Mouse (Mus musculus): ENCODE measurements around the gene Mlkl. TPM values are rescaled to one million over a fixed set of nuclear protein-coding genes. Genes with fewer than 3 reads are reported as not detected.

Gene Mlkl
- 2.8 TPM in 2 replicates for polyA plus RNA-seq (2015; fragmentation: Nextera tagmentation; extraction: Ambion mirVana)

GRCm38 (mm10) chr8:111337890-111338347, at the start of gene Mlkl:
Gene Mlkl (minus strand): TSS chr8:111338177.
- peak within 1 kb of the TSS; percentile 77 for H3K9ac ChIP-seq
- no peak for ATAC-seq (ENCODE audit: extremely low read depth, insufficient number of reproducible peaks, low FRiP score, low TSS enrichment)
- H3K4me2 ChIP-seq = peak within 1 kb of the TSS; percentile 92
- peak within 1 kb of the TSS; percentile 62 for H3K4me3 ChIP-seq
- under 1% methylated on average over 29 of the region's 29 CpGs for WGBS
- no peaks in the 10 kb centered on the region for H3K9me3 ChIP-seq
- H3K27me3 ChIP-seq (replicated peaks) = peaks cover 24% of the 10 kb centered on the region
- 0 out of 2 replicates have a peak within 1 kb of the TSS, but pooled peaks have one; percentile 10 for H3K27ac ChIP-seq (replicated peaks)
- peaks cover 12% of the 10 kb centered on the region for H3K4me1 ChIP-seq
- H3K36me3 ChIP-seq = no peaks in the 10 kb centered on the region

GRCm38 (mm10) chr8:111385915-111386314, 47.9 kb upstream of the Mlkl start:
- Histone ChIP-seq H3K4me2 (no peak overlapping the region), H3K9ac (no peak overlapping the region), H3K36me3 (no peaks in the 10 kb centered on the region), H3K27ac (replicated peaks) (no peak overlapping the region), H3K27me3 (replicated peaks) (peaks cover 62% of the 10 kb centered on the region), H3K9me3 (no peaks in the 10 kb centered on the region), H3K4me1 (no peaks in the 10 kb centered on the region), H3K4me3 (no peak overlapping the region)
- 45% methylated on average over 9 of the region's 9 CpGs for WGBS
- no peak for ATAC-seq (ENCODE audit: extremely low read depth, insufficient number of reproducible peaks, low FRiP score, low TSS enrichment)

- H3K9ac ChIP-seq = no peak overlapping the region
- no peak overlapping the region for H3K27ac ChIP-seq (replicated peaks)
- no peaks in the 10 kb centered on the region for H3K4me1 ChIP-seq
- peaks cover 49% of the 10 kb centered on the region for H3K27me3 ChIP-seq (replicated peaks)
- no peak overlapping the region for H3K4me3 ChIP-seq
- H3K9me3 ChIP-seq = no peaks in the 10 kb centered on the region
- 40% methylated on average over 2 of the region's 2 CpGs for WGBS
- ATAC-seq (ENCODE audit: extremely low read depth, insufficient number of reproducible peaks, low FRiP score, low TSS enrichment) = no peak
- no peak overlapping the region for H3K4me2 ChIP-seq
- H3K36me3 ChIP-seq = no peaks in the 10 kb centered on the region
Measured at GRCm38 (mm10) chr8:111384628-111385027, 46.7 kb upstream of the Mlkl start.

GRCm38 (mm10) chr8:111375192-111375591, 37.2 kb upstream of the Mlkl start:
- ATAC-seq (ENCODE audit: extremely low read depth, insufficient number of reproducible peaks, low FRiP score, low TSS enrichment) = no peak
- no peaks in the 10 kb centered on the region for H3K9me3 ChIP-seq
- 59% methylated on average over 6 of the region's 6 CpGs for WGBS

GRCm38 (mm10) chr8:111369711-111370110, 31.7 kb upstream of the Mlkl start:
- no peak for ATAC-seq (ENCODE audit: extremely low read depth, insufficient number of reproducible peaks, low FRiP score, low TSS enrichment)
- H3K9me3 ChIP-seq = no peaks in the 10 kb centered on the region
- 66% methylated on average over 9 of the region's 9 CpGs for WGBS
- no peak overlapping the region for H3K9ac ChIP-seq
- H3K36me3 ChIP-seq = no peaks in the 10 kb centered on the region
- no peak overlapping the region for H3K4me3 ChIP-seq
- peaks cover 7% of the 10 kb centered on the region; the same call in 1 of the 2 replicates for H3K4me1 ChIP-seq
- no peak overlapping the region for H3K27ac ChIP-seq (replicated peaks)
- H3K4me2 ChIP-seq = no peak overlapping the region
- peaks cover 27% of the 10 kb centered on the region; the same call in 1 of the 2 replicates for H3K27me3 ChIP-seq (replicated peaks)

More at GRCm38 (mm10) chr8:111375192-111375591, 37.2 kb upstream of the Mlkl start:
- Histone ChIP-seq H3K4me2 (no peak overlapping the region), H3K27ac (replicated peaks) (no peak overlapping the region), H3K4me3 (no peak overlapping the region), H3K9ac (no peak overlapping the region), H3K36me3 (no peaks in the 10 kb centered on the region), H3K27me3 (replicated peaks) (0 out of 2 replicates have a peak, but pooled peaks cover 4% of the 10 kb centered on the region), H3K4me1 (no peaks in the 10 kb centered on the region)

GRCm38 (mm10) chr8:111367350-111367749, 29.4 kb upstream of the Mlkl start:
- H3K36me3 ChIP-seq = no peaks in the 10 kb centered on the region
- 77% methylated on average over 8 of the region's 8 CpGs for WGBS
- H3K4me1 ChIP-seq = peaks cover 7% of the 10 kb centered on the region; the same call in 1 of the 2 replicates
- peaks cover 46% of the 10 kb centered on the region; the same call in 1 of the 2 replicates for H3K27me3 ChIP-seq (replicated peaks)
- no peak for ATAC-seq (ENCODE audit: extremely low read depth, insufficient number of reproducible peaks, low FRiP score, low TSS enrichment)
- H3K4me3 ChIP-seq = peak overlapping the region; percentile 20; the same call in 1 of the 2 replicates
- H3K27ac ChIP-seq (replicated peaks) = no peak overlapping the region
- H3K9me3 ChIP-seq = no peaks in the 10 kb centered on the region
- H3K4me2 ChIP-seq = peak overlapping the region; percentile 47
- H3K9ac ChIP-seq = peak overlapping the region; percentile 8; the same call in 1 of the 2 replicates

GRCm38 (mm10) chr8:111366610-111367234, 28.7 kb upstream of the Mlkl start:
- ATAC-seq (ENCODE audit: extremely low read depth, insufficient number of reproducible peaks, low FRiP score, low TSS enrichment) = no peak
- no peak overlapping the region for H3K27ac ChIP-seq (replicated peaks)
- peak overlapping the region; percentile 47 for H3K4me2 ChIP-seq
- H3K4me1 ChIP-seq = peaks cover 7% of the 10 kb centered on the region; the same call in 1 of the 2 replicates
- no peaks in the 10 kb centered on the region for H3K36me3 ChIP-seq
- H3K9me3 ChIP-seq = no peaks in the 10 kb centered on the region
- WGBS = 34% methylated on average over 14 of the region's 14 CpGs
- H3K27me3 ChIP-seq (replicated peaks) = peaks cover 48% of the 10 kb centered on the region; the same call in 1 of the 2 replicates
- H3K4me3 ChIP-seq = peak overlapping the region; percentile 20
- H3K9ac ChIP-seq = peak overlapping the region; percentile 8; the same call in 1 of the 2 replicates

GRCm38 (mm10) chr8:111363489-111363888, 25.5 kb upstream of the Mlkl start:
- 77% methylated on average over 8 of the region's 8 CpGs for WGBS

GRCm38 (mm10) chr8:111360579-111361209, 22.7 kb upstream of the Mlkl start:
- H3K4me3 ChIP-seq = no peak overlapping the region
- no peak for ATAC-seq (ENCODE audit: extremely low read depth, insufficient number of reproducible peaks, low FRiP score, low TSS enrichment)
- no peaks in the 10 kb centered on the region for H3K36me3 ChIP-seq
- 50% methylated on average over 7 of the region's 7 CpGs for WGBS
- H3K4me2 ChIP-seq = no peak overlapping the region
- no peak overlapping the region for H3K9ac ChIP-seq
- H3K9me3 ChIP-seq = no peaks in the 10 kb centered on the region
- H3K27ac ChIP-seq (replicated peaks) = no peak overlapping the region
- no peaks in the 10 kb centered on the region; the same call in 1 of the 2 replicates for H3K4me1 ChIP-seq
- H3K27me3 ChIP-seq (replicated peaks) = peaks cover 39% of the 10 kb centered on the region; the same call in 1 of the 2 replicates

More at GRCm38 (mm10) chr8:111363489-111363888, 25.5 kb upstream of the Mlkl start:
- Histone ChIP-seq H3K4me2 (no peak overlapping the region), H3K27ac (replicated peaks) (no peak overlapping the region), H3K9ac (no peak overlapping the region), H3K9me3 (no peaks in the 10 kb centered on the region), H3K27me3 (replicated peaks) (peaks cover 52% of the 10 kb centered on the region; the same call in 1 of the 2 replicates), H3K4me3 (no peak overlapping the region), H3K36me3 (no peaks in the 10 kb centered on the region), H3K4me1 (peaks cover 7% of the 10 kb centered on the region)
- ATAC-seq (ENCODE audit: extremely low read depth, insufficient number of reproducible peaks, low FRiP score, low TSS enrichment) = no peak

GRCm38 (mm10) chr8:111359936-111360335, 22.0 kb upstream of the Mlkl start:
- no peak overlapping the region for H3K4me3 ChIP-seq
- 62% methylated on average over 5 of the region's 5 CpGs for WGBS
- H3K4me1 ChIP-seq = no peaks in the 10 kb centered on the region; the same call in 1 of the 2 replicates

GRCm38 (mm10) chr8:111358905-111359304, 20.9 kb upstream of the Mlkl start:
- peaks cover 25% of the 10 kb centered on the region; the same call in 1 of the 2 replicates for H3K27me3 ChIP-seq (replicated peaks)
- H3K9me3 ChIP-seq = no peaks in the 10 kb centered on the region
- H3K4me1 ChIP-seq = no peaks in the 10 kb centered on the region; the same call in 1 of the 2 replicates
- no peak overlapping the region for H3K9ac ChIP-seq
- ATAC-seq (ENCODE audit: extremely low read depth, insufficient number of reproducible peaks, low FRiP score, low TSS enrichment) = no peak
- H3K36me3 ChIP-seq = no peaks in the 10 kb centered on the region
- 50% methylated on average over 1 of the region's 1 CpGs for WGBS
- H3K27ac ChIP-seq (replicated peaks) = no peak overlapping the region
- H3K4me2 ChIP-seq = no peak overlapping the region
- H3K4me3 ChIP-seq = no peak overlapping the region

More at GRCm38 (mm10) chr8:111359936-111360335, 22.0 kb upstream of the Mlkl start:
- H3K9me3 ChIP-seq = no peaks in the 10 kb centered on the region
- H3K36me3 ChIP-seq = no peaks in the 10 kb centered on the region
- H3K4me2 ChIP-seq = no peak overlapping the region
- no peak overlapping the region for H3K9ac ChIP-seq
- ATAC-seq (ENCODE audit: extremely low read depth, insufficient number of reproducible peaks, low FRiP score, low TSS enrichment) = no peak
- peaks cover 32% of the 10 kb centered on the region; the same call in 1 of the 2 replicates for H3K27me3 ChIP-seq (replicated peaks)
- H3K27ac ChIP-seq (replicated peaks) = no peak overlapping the region

Measured in heart, embryonic 13.5 days (tissue).